Mouse (Mus musculus) midbrain, embryonic 11.5 days (tissue): ENCODE measurements around the gene Scly. TPM values are rescaled to one million over a fixed set of nuclear protein-coding genes. Genes with fewer than 3 reads are reported as not detected.
A peak's percentile ranks its signal among the peaks of the same experiment; 100 is the strongest.

Source experiments
- ATAC-seq: fragments of 200-750 bp; cut with Nextera tagmentation; 2 replicates; pipeline ENCODE4 v1.8.0; 2017; ENCODE audit warnings: moderate TSS enrichment, moderate library complexity; ENCODE audit not compliant: low FRiP score
- DNase-seq: peaks from one replicate; pipeline ENCODE4 v3.0.0; 2015; ENCODE audit warnings: low spot score; ENCODE audit errors: missing footprints
- H3K27ac ChIP-seq: fragments of 300-500 bp; sonication (generic); 2 replicates; pipeline ENCODE4 v1.5.1; 2014; ENCODE audit warnings: low read depth, low read length
- H3K27me3 ChIP-seq: fragments of 300-500 bp; sonication (generic); 2 replicates; pipeline ENCODE4 v1.6.1; 2014; ENCODE audit warnings: mild to moderate bottlenecking, low read length, moderate library complexity, mixed read lengths; ENCODE audit not compliant: control insufficient read depth, insufficient read depth
- H3K36me3 ChIP-seq: fragments of 300-500 bp; sonication (generic); 2 replicates; pipeline ENCODE4 v1.6.1; 2014; ENCODE audit warnings: mild to moderate bottlenecking, low read length, moderate library complexity, mixed read lengths; ENCODE audit not compliant: control insufficient read depth, insufficient read depth
- H3K4me1 ChIP-seq: fragments of 300-500 bp; sonication (generic); 2 replicates; pipeline ENCODE4 v1.6.1; 2014; ENCODE audit warnings: low read length; ENCODE audit not compliant: control insufficient read depth, insufficient read depth
- H3K4me2 ChIP-seq: fragments of 300-500 bp; sonication (generic); 2 replicates; pipeline ENCODE4 v1.6.1; 2014; ENCODE audit warnings: mild to moderate bottlenecking, moderate library complexity
- H3K4me3 ChIP-seq: fragments of 300-500 bp; sonication (generic); 2 replicates; pipeline ENCODE4 v1.5.1; 2014; ENCODE audit warnings: low read depth, low read length
- H3K9ac ChIP-seq: fragments of 300-500 bp; sonication (generic); 2 replicates; pipeline ENCODE4 v1.6.1; 2014; ENCODE audit warnings: low read length
- H3K9me3 ChIP-seq: fragments of 300-500 bp; sonication (generic); 2 replicates; pipeline ENCODE4 v1.6.1; 2016; ENCODE audit warnings: low read length; ENCODE audit not compliant: control insufficient read depth
- WGBS: fragments of 180-500 bp; shearing (Covaris S2); extraction: QIAGEN DNeasy Blood & Tissue Kit; methylation state at CpG from one replicate; pipeline ENCODE4 v1.1.7; 2014; 5-methylcytosine and 5-hydroxymethylcytosine counted together
- polyA plus RNA-seq: library from polyadenylated mRNA; unstranded; fragments of >200 nt; fragmentation: Nextera tagmentation; extraction: Ambion mirVana; gene quantifications from 2 replicates; pipeline ENCODE4 v1.2.1, GENCODE M21; 2014

The Scly gene
- polyA plus RNA-seq, 1 experiment from 2014 or later = 11.0 TPM

GRCm38 (mm10) chr1:91366215-91367108, 68.3 kb downstream of the Scly start, which contains the start of gene Erfe:
Gene Erfe (plus strand): TSS chr1:91366430.
- H3K9ac ChIP-seq = peak within 1 kb of the TSS; percentile 60
- peaks cover 5% of the 10 kb centered on the region for H3K4me1 ChIP-seq
- under 1% methylated on average over 64 of the region's 68 CpGs for WGBS
- H3K4me3 ChIP-seq = peak within 1 kb of the TSS; percentile 30
- DNase-seq (peak; percentile 97), ATAC-seq (peak; percentile 67)
- no peak within 1 kb of the TSS for H3K27ac ChIP-seq
- peaks cover 6% of the 10 kb centered on the region for H3K27me3 ChIP-seq
- peaks cover 6% of the 10 kb centered on the region; the same call in 1 of the 2 replicates for H3K36me3 ChIP-seq
- peak within 1 kb of the TSS; percentile 58 for H3K4me2 ChIP-seq
- H3K9me3 ChIP-seq = no peaks in the 10 kb centered on the region

- Histone ChIP-seq H3K4me2 (no peak overlapping the region), H3K36me3 (peaks cover 11% of the 10 kb centered on the region), H3K4me3 (no peak overlapping the region), H3K4me1 (peaks cover 5% of the 10 kb centered on the region), H3K27ac (no peak overlapping the region), H3K9me3 (no peaks in the 10 kb centered on the region), H3K27me3 (peaks cover 6% of the 10 kb centered on the region), H3K9ac (no peak overlapping the region)
- DNase-seq (no peak), ATAC-seq (no peak)
- WGBS = 88% methylated on average over 3 of the region's 3 CpGs
Measured at GRCm38 (mm10) chr1:91367295-91367694, 69.2 kb downstream of the Scly start.

DNA sequence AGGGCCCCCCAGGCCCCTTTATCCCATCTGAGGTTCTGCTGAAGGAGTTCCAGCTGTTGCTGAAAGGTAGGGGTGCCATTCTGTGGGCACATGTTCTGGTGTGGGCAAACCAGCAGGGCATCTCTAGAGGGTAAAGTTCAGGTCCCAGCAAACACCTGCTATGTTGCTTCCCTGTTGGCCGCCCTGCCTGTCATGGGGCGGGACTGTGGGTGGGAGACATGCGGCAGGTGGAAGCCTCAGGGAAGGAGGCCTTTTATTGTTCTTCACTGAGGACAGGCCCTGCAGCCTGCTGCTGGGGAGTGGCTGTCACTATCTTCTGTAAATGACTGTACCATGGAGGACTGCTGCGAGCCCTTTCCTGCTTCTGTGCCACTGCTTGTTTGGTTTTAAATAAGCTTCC, 71.3 kb downstream of the Scly start:
- DNase-seq (no peak), ATAC-seq (no peak)
- Histone ChIP-seq H3K9ac (no peak overlapping the region), H3K27me3 (peaks cover 6% of the 10 kb centered on the region), H3K4me2 (no peak overlapping the region), H3K36me3 (peaks cover 22% of the 10 kb centered on the region), H3K4me1 (peaks cover 5% of the 10 kb centered on the region), H3K9me3 (no peaks in the 10 kb centered on the region), H3K4me3 (no peak overlapping the region), H3K27ac (no peak overlapping the region)
- 74% methylated on average over 4 of the region's 4 CpGs for WGBS

GRCm38 (mm10) chr1:91370055-91370454, 71.9 kb downstream of the Scly start:
- Histone ChIP-seq H3K4me1 (peaks cover 5% of the 10 kb centered on the region), H3K9ac (no peak overlapping the region), H3K27ac (no peak overlapping the region), H3K9me3 (no peaks in the 10 kb centered on the region), H3K4me2 (no peak overlapping the region), H3K27me3 (peaks cover 6% of the 10 kb centered on the region), H3K36me3 (peaks cover 24% of the 10 kb centered on the region), H3K4me3 (no peak overlapping the region)
- no peak for DNase-seq
- 94% methylated on average over 23 of the region's 23 CpGs for WGBS
- ATAC-seq = no peak

Other genes with a start within 250 kb of the Scly start
- 0.37 and 0.94 TPM in 2 replicates for gene Rbm44, start 153.2 kb upstream of the Scly start, polyA plus RNA-seq
- gene Ramp1, start 118.5 kb upstream of the Scly start, polyA plus RNA-seq = 0.50 and 0.85 TPM in 2 replicates
- gene Ube2f, start 48.0 kb upstream of the Scly start, polyA plus RNA-seq = 88.5 and 95.6 TPM in 2 replicates
- gene Espnl, start 23.7 kb downstream of the Scly start, polyA plus RNA-seq = 0.08 and 0.11 TPM in 2 replicates
- 0.10 and 0.26 TPM in 2 replicates for gene Klhl30, start 52.7 kb downstream of the Scly start, polyA plus RNA-seq
- gene Erfe, start 68.1 kb downstream of the Scly start, polyA plus RNA-seq = 0.52 and 0.73 TPM in 2 replicates
- gene Ilkap, start 100.5 kb downstream of the Scly start, polyA plus RNA-seq = 163 and 169 TPM in 2 replicates
- gene Hes6, start 115.7 kb downstream of the Scly start, polyA plus RNA-seq = 300 and 322 TPM in 2 replicates
- gene Per2, start 161.0 kb downstream of the Scly start, polyA plus RNA-seq = 1.5 and 1.6 TPM in 2 replicates
- gene Traf3ip1, start 196.3 kb downstream of the Scly start, polyA plus RNA-seq = 6.0 and 7.3 TPM in 2 replicates
- gene Asb1, start 242.2 kb downstream of the Scly start, polyA plus RNA-seq = 9.4 and 9.8 TPM in 2 replicates